8 mouse cellular contexts compared by ENCODE assay signal in the genomic region with DNA sequence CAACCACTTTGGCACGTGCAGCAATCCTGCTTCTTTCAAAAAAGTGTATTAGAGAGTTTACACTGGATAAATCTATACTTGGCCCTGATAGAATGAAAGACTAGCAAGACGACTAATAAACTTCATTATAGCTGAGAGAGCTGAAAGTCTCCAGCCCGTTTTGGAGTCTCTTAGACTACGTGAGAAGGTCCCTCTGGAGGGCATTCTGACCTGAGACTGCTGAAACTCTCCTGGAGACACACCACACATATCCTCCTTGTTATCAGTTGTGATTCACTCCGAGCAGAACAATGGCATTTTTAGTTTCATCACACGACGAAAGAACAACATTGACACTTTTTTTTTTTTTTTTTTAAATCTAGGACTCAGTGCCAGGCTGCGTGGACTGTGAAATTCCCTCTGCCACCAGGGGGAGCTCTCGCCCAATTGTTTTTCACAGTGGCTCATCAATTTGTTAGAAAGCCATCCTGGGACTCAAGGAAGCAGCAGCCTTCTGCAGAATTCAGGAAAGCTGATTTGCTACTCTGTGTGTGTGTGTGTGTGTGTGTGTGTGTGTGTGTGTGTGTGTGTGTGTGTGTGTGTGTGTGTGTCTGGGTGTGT.
DNase-seq lines count a peak whose midpoint lies in the region; ATAC-seq and TF ChIP-seq lines count a peak whose summit lies in the region.

No protein-coding gene starts in this region.

- no peak overlapping the region for H3K27ac ChIP-seq in kidney, embryonic 14.5 days (ENCODE audit: low read depth, low read length)
- no peak overlapping the region for H3K27ac ChIP-seq in intestine, postnatal 0 days (ENCODE audit: low read depth, low read length)
- H3K27ac ChIP-seq in stomach, embryonic 14.5 days (ENCODE audit: low read length), result no peak overlapping the region

- H3K9me3 ChIP-seq in kidney, embryonic 14.5 days (ENCODE audit: control insufficient read depth, low read length), result no peaks in the 10 kb centered on the region
- H3K9me3 ChIP-seq in intestine, postnatal 0 days (ENCODE audit: control insufficient read depth), result no peaks in the 10 kb centered on the region
- H3K9me3 ChIP-seq in stomach, embryonic 14.5 days (ENCODE audit: control insufficient read depth, low read depth, low read length), result no peaks in the 10 kb centered on the region

- ATAC-seq in kidney, embryonic 14.5 days (ENCODE audit: low FRiP score, low TSS enrichment), result no peak; the same call in 1 of the 2 replicates
- peak; percentile 61; the same call in 1 of the 2 replicates for ATAC-seq in intestine, postnatal 0 days
- ATAC-seq in stomach, embryonic 14.5 days (ENCODE audit: insufficient number of reproducible peaks, insufficient read depth, low FRiP score, low read depth), result 0 out of 2 replicates have a peak, but pooled peaks have one; percentile 53

- H3K36me3 ChIP-seq in kidney, embryonic 14.5 days (ENCODE audit: control insufficient read depth, insufficient read depth, low read length), result no peaks in the 10 kb centered on the region
- H3K36me3 ChIP-seq in intestine, postnatal 0 days (ENCODE audit: control insufficient read depth, insufficient read depth), result no peaks in the 10 kb centered on the region
- no peaks in the 10 kb centered on the region for H3K36me3 ChIP-seq in stomach, embryonic 14.5 days (ENCODE audit: control insufficient read depth, insufficient read depth, low read length)

- intact Hi-C loops in left cerebral cortex, postnatal 36 days (cut with DNase I), result loop anchor here (10.0 kb wide), 1 partner anchor 1277 kb away; no protein-coding TSS in a partner anchor

- WGBS in kidney, embryonic 14.5 days, result 26% methylated on average over 9 of the region's 9 CpGs
- WGBS in intestine, postnatal 0 days, result 22% methylated on average over 9 of the region's 9 CpGs
- whole genome bisulfite sequencing in stomach, embryonic 14.5 days, result 13% methylated on average over 9 of the region's 9 CpGs

- no peak overlapping the region for H3K9ac ChIP-seq in kidney, embryonic 14.5 days (ENCODE audit: low read depth, low read length)
- H3K9ac ChIP-seq in intestine, postnatal 0 days (ENCODE audit: low read depth, low read length), result no peak overlapping the region
- no peak overlapping the region for H3K9ac ChIP-seq in stomach, embryonic 14.5 days (replicated peaks; ENCODE audit: low read depth, low read length)

- TF ChIP-seq CTCF in intestine, postnatal 0 days (IDR thresholded peaks at IDR 0.05; ENCODE audit: low read depth), result peak; percentile 84

- no peaks in the 10 kb centered on the region for H3K27me3 ChIP-seq in kidney, embryonic 14.5 days (ENCODE audit: control insufficient read depth, insufficient read depth, low read length)
- H3K27me3 ChIP-seq in intestine, postnatal 0 days (replicated peaks; ENCODE audit: control insufficient read depth, insufficient read depth, low read length), result no peaks in the 10 kb centered on the region
- no peaks in the 10 kb centered on the region for H3K27me3 ChIP-seq in stomach, embryonic 14.5 days (ENCODE audit: control insufficient read depth, insufficient read depth, low read length)

- H3K4me2 ChIP-seq in kidney, embryonic 14.5 days (replicated peaks; ENCODE audit: low read depth, low read length), result no peak overlapping the region
- H3K4me2 ChIP-seq in intestine, postnatal 0 days (replicated peaks; ENCODE audit: low read depth), result no peak overlapping the region
- H3K4me2 ChIP-seq in stomach, embryonic 14.5 days (replicated peaks; ENCODE audit: low read depth, low read length), result 0 out of 2 replicates have a peak overlapping the region, but pooled peaks have one; percentile 14

- H3K4me3 ChIP-seq in kidney, embryonic 14.5 days (ENCODE audit: low read length), result no peak overlapping the region
- no peak overlapping the region for H3K4me3 ChIP-seq in intestine, postnatal 0 days (ENCODE audit: low read depth, low read length)
- no peak overlapping the region for H3K4me3 ChIP-seq in stomach, embryonic 14.5 days (ENCODE audit: low read depth, low read length)

- H3K4me1 ChIP-seq in kidney, embryonic 14.5 days (ENCODE audit: control insufficient read depth, insufficient read depth, low read length), result no peaks in the 10 kb centered on the region
- no peaks in the 10 kb centered on the region for H3K4me1 ChIP-seq in intestine, postnatal 0 days (replicated peaks; ENCODE audit: control insufficient read depth, insufficient read depth, low read length)
- H3K4me1 ChIP-seq in stomach, embryonic 14.5 days (ENCODE audit: control insufficient read depth, insufficient read depth, low read length), result 0 out of 2 replicates have a peak, but pooled peaks cover 5% of the 10 kb centered on the region

- DNase-seq in kidney, adult 11 months, result peak; percentile 23
- DNase-seq in cerebellum, postnatal 4 days (ENCODE audit: low spot score in 2 of 2), result peak; percentile 73 to 90
- DNase-seq in gastrocnemius, postnatal 10 days, result peak; percentile 84
- peak; percentile 82 to 88 for DNase-seq in left cerebral cortex, postnatal 36 days (ENCODE audit: low spot score in 2 of 2)
- peak; percentile 30 for DNase-seq in naive thymus-derived CD4-positive, alpha-beta T cell, adult 2 months (ENCODE audit: low read depth)

Comparison
In these comparisons a context has a peak if more than half of its experiments do, and no peak if none do; other contexts are left out.
1. DNase-seq: peak in every context shown above with its lines; median percentile 85 in left cerebral cortex, postnatal 36 days; 84 in gastrocnemius, postnatal 10 days; 82 in cerebellum, postnatal 4 days; 30 in naive thymus-derived CD4-positive, alpha-beta T cell, adult 2 months; 23 in kidney, adult 11 months.